Mouse (Mus musculus): ENCODE results near the gene Ttc39b.

The Ttc39b gene

GRCm38 (mm10) chr4:83225633-83226360 lies 98.3 kb downstream of the Ttc39b start:
- DNase-seq = no peak

- peak; percentile 12 for DNase-seq
These were observed 99.8 kb downstream of the Ttc39b start for GRCm38 (mm10) chr4:83224242-83224641.

GRCm38 (mm10) chr4:83223197-83223596 lies 100.9 kb downstream of the Ttc39b start:
- DNase-seq = no peak

GRCm38 (mm10) chr4:83220761-83221557 lies 103.1 kb downstream of the Ttc39b start:
- no peak for DNase-seq

- no peak for DNase-seq
These were observed 104.8 kb downstream of the Ttc39b start for GRCm38 (mm10) chr4:83219253-83219652.

GRCm38 (mm10) chr4:83217128-83217527 lies 106.9 kb downstream of the Ttc39b start:
- DNase-seq = no peak

- no peak for DNase-seq
These were observed 107.7 kb downstream of the Ttc39b start for GRCm38 (mm10) chr4:83216381-83216780.

- DNase-seq = no peak
These were observed 108.3 kb downstream of the Ttc39b start for GRCm38 (mm10) chr4:83215776-83216175.

- no peak for DNase-seq
These were observed 109.1 kb downstream of the Ttc39b start for GRCm38 (mm10) chr4:83214822-83215558.

GRCm38 (mm10) chr4:83213752-83214151 lies 110.3 kb downstream of the Ttc39b start:
- no peak for DNase-seq

- no peak for DNase-seq
These were observed 112.3 kb downstream of the Ttc39b start for GRCm38 (mm10) chr4:83211709-83212108.

- DNase-seq = no peak
These were observed 113.6 kb downstream of the Ttc39b start for GRCm38 (mm10) chr4:83210437-83210836.

GRCm38 (mm10) chr4:83206803-83207586 lies 117.1 kb downstream of the Ttc39b start:
- no peak for DNase-seq

- DNase-seq = no peak
These were observed 117.6 kb downstream of the Ttc39b start for GRCm38 (mm10) chr4:83206416-83206802.

- DNase-seq = no peak
These were observed 124.7 kb downstream of the Ttc39b start for GRCm38 (mm10) chr4:83199391-83199790.

GRCm38 (mm10) chr4:83198123-83198522 lies 125.9 kb downstream of the Ttc39b start:
- DNase-seq = no peak

- DNase-seq = no peak
These were observed 134.3 kb downstream of the Ttc39b start for GRCm38 (mm10) chr4:83189736-83190135.

- DNase-seq = no peak
These were observed 136.7 kb downstream of the Ttc39b start for GRCm38 (mm10) chr4:83187324-83187723.

GRCm38 (mm10) chr4:83186448-83186847 lies 137.6 kb downstream of the Ttc39b start:
- DNase-seq = no peak

GRCm38 (mm10) chr4:83183288-83183930 lies 140.6 kb downstream of the Ttc39b start:
- DNase-seq = peak; percentile 13

- DNase-seq = no peak
These were observed 141.6 kb downstream of the Ttc39b start for GRCm38 (mm10) chr4:83182178-83183068.
